Mouse (Mus musculus): ENCODE data around the gene Fam199x. TPM values are rescaled to one million over a fixed set of nuclear protein-coding genes. Genes with fewer than 3 reads are reported as not detected.

The Fam199x gene
- 0.95 and 0.99 TPM in 2 replicates for polyA plus RNA-seq (2012)

DNA sequence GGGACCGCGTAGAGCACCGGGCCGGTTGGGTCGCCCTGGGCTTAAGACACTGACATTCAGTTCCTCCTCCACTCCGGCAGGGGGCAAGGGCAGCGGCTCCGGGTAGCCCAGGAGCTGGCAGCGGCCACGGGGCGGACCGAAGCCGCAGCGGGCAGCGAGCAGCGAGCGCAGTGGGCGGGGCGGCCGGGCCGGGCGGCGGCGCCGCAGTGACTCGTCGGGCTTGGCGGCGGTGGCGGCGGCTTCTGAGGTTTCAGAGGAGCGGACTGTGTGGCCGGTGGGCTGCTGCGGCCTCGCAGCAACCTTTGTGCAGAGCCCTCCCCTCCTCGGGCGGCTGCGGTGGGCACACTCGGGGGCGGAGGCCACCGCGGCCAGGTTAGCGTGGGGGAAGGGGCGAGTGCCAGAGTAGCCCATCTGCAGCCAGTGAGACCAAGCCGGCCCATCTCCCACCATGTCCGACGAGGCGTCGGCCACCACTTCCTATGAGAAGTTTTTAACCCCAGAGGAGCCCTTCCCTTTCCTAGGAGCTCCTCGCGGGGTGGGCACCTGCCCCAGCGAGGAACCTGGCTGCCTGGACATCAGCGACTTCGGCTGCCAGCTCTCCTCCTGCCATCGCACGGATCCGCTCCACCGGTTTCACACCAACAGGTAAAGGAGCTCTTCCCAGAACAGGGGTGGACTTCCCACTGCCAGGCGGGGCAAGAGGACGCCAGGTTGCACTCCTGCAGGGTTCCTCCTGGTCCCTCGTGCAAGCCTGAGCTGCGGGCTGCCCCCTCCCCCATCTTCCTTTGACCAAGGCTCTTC lies at the start of gene Fam199x:
Fam199x (plus strand) TSS at position 170 of the 801 bp plus-strand sequence.

DNA sequence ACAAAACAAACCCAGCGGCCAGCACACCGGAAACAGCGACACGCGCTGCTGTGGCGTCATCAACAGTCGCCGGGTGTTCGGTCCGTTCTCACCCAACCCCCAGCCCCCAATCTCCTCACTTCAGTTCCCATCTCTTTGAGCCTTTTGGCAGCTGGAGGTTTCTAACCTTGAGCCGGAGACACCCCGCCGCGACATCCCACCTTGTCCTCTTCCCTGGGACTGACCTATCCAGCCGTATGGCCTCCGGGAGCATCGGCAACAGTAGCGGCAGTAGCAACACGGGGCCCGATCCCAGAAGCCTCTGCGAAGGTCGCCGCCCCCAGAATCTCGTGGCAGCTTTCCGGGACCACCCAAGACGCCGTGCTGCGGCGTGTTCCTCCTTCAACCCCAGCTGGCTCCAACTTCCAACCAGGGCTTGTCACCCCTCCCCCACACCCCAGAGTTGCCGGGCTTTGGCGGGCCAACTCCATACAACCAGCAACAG lies 11.4 kb upstream of the Fam199x start, which contains the start of gene Slc25a53:
Slc25a53 (minus strand) TSS at position 303 of the 484 bp plus-strand sequence.

DNA sequence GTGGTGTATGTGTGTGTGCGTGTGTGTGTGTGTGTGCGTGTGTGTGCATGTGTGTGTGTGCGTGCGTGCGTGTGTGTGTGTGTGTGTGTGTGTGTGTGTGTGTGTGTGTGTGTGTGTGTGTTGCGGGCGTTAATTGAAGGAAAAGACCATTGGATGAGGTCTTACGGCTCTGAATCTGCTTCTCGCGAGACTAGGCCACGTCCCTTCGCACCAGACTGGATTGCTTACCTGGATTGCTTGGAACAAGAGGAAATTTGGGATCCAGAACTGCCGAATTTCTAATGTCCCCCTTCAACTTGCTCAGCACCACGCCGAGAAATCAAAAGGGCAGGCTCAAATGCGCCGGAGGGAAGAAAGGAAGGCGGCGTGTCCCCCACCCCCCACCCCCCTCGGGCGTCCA lies 72.3 kb downstream of the Fam199x start, which contains the start of gene Esx1:
Esx1 (minus strand) TSS at position 366 of the 400 bp plus-strand sequence.

Other genes with a start within 250 kb of the Fam199x start
- 0.19 and 0.30 TPM in 2 replicates for gene Plp1, start 226.9 kb upstream of the Fam199x start, polyA plus RNA-seq (2012)
- gene Rab9b, start 180.8 kb upstream of the Fam199x start, polyA plus RNA-seq (2012): not detected in 2 replicates
- gene H2bfm, start 122.3 kb upstream of the Fam199x start, polyA plus RNA-seq (2012): not detected in 2 replicates
- gene Tmsb15b2, start 74.1 kb upstream of the Fam199x start, polyA plus RNA-seq (2012): not detected in 2 replicates
- gene Tmsb15l, start 72.7 kb upstream of the Fam199x start, polyA plus RNA-seq (2012): not detected in 2 replicates
- 0.19 TPM in 1 of 2 replicates, not detected in the other for gene Tmsb15b1, start 72.7 kb upstream of the Fam199x start, polyA plus RNA-seq (2012)
- 0.04 and 0.06 TPM in 2 replicates for gene Zcchc18, start 56.4 kb upstream of the Fam199x start, polyA plus RNA-seq (2012)
- gene Slc25a53, start 11.3 kb upstream of the Fam199x start, polyA plus RNA-seq (2012): 0.58 and 1.9 TPM in 2 replicates
- gene Esx1, start 72.5 kb downstream of the Fam199x start, polyA plus RNA-seq (2012): 0.04 and 0.41 TPM in 2 replicates